Mouse (Mus musculus): Measurements from ENCODE around the gene Rtbdn. TPM values are rescaled to one million over a fixed set of nuclear protein-coding genes. Genes with fewer than 3 reads are reported as not detected.

The Rtbdn gene
- polyA plus RNA-seq, 1 experiment from 2014 or later = 0.20 TPM

- Histone ChIP-seq H3K9ac (no peak overlapping the region), H3K27ac (ENCODE audit: poor library complexity, severe bottlenecking) (no peak overlapping the region), H3K36me3 (no peaks in the 10 kb centered on the region), H3K4me1 (replicated peaks) (peaks cover 12% of the 10 kb centered on the region), H3K27me3 (replicated peaks) (peaks cover 83% of the 10 kb centered on the region), H3K4me3 (peak overlapping the region; percentile 46), H3K9me3 (replicated peaks) (no peaks in the 10 kb centered on the region), H3K4me2 (peak overlapping the region; percentile 74)
- WGBS = 59% methylated on average over 13 of the region's 13 CpGs
- no peak for ATAC-seq (ENCODE audit: insufficient number of reproducible peaks, low FRiP score)
Measured at GRCm38 (mm10) chr8:84937620-84938485, 8.9 kb upstream of the Rtbdn start.

DNA sequence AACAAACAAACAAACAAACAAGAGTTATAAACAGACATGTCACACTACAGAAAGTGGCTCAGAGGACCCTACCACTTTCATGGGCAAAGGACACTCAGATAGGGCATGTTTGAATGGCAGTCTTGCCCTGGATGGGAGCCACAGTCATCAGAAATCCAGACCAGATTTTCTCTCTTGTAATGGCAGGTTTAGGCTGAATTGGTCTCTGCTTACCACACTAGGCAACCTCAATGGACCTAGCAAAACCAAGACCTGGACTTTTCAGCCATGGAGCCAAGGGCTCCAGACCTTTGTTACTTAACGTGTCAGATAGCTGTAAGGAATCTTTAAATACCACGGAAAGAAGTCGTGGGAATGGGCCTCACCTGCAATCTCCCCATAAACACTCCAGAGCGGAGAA is 3.1 kb upstream of the Rtbdn start:
- Histone ChIP-seq H3K4me2 (no peak overlapping the region), H3K9me3 (replicated peaks) (no peaks in the 10 kb centered on the region), H3K4me3 (no peak overlapping the region), H3K4me1 (replicated peaks) (peaks cover 13% of the 10 kb centered on the region), H3K36me3 (no peaks in the 10 kb centered on the region), H3K27ac (ENCODE audit: poor library complexity, severe bottlenecking) (no peak overlapping the region), H3K9ac (no peak overlapping the region), H3K27me3 (replicated peaks) (peaks cover 85% of the 10 kb centered on the region)
- WGBS = 19% methylated on average over 4 of the region's 4 CpGs
- ATAC-seq (ENCODE audit: insufficient number of reproducible peaks, low FRiP score) = no peak

GRCm38 (mm10) chr8:84944478-84945160 is 2.2 kb upstream of the Rtbdn start:
- Histone ChIP-seq H3K27ac (ENCODE audit: poor library complexity, severe bottlenecking) (no peak overlapping the region), H3K27me3 (replicated peaks) (peaks cover 86% of the 10 kb centered on the region), H3K4me1 (replicated peaks) (peaks cover 13% of the 10 kb centered on the region), H3K9me3 (replicated peaks) (no peaks in the 10 kb centered on the region), H3K9ac (no peak overlapping the region), H3K36me3 (no peaks in the 10 kb centered on the region), H3K4me2 (peak overlapping the region; percentile 12; the same call in 1 of the 2 replicates), H3K4me3 (peak overlapping the region; percentile 12; the same call in 1 of the 2 replicates)
- 3% methylated on average over 26 of the region's 26 CpGs for WGBS
- ATAC-seq (ENCODE audit: insufficient number of reproducible peaks, low FRiP score) = peak; percentile 54; the same call in 1 of the 2 replicates

- ATAC-seq (ENCODE audit: insufficient number of reproducible peaks, low FRiP score) = peak; percentile 41; the same call in 1 of the 2 replicates
- peaks cover 13% of the 10 kb centered on the region for H3K4me1 ChIP-seq (replicated peaks)
- H3K4me2 ChIP-seq = no peak overlapping the region
- no peak overlapping the region for H3K9ac ChIP-seq
- no peaks in the 10 kb centered on the region for H3K9me3 ChIP-seq (replicated peaks)
- no peak overlapping the region; the same call in 1 of the 2 replicates for H3K4me3 ChIP-seq
- no peak overlapping the region for H3K27ac ChIP-seq (ENCODE audit: poor library complexity, severe bottlenecking)
- WGBS = 7% methylated on average over 11 of the region's 11 CpGs
- peaks cover 92% of the 10 kb centered on the region for H3K27me3 ChIP-seq (replicated peaks)
- no peaks in the 10 kb centered on the region for H3K36me3 ChIP-seq
Measured at GRCm38 (mm10) chr8:84945235-84945632, 1.6 kb upstream of the Rtbdn start.

DNA sequence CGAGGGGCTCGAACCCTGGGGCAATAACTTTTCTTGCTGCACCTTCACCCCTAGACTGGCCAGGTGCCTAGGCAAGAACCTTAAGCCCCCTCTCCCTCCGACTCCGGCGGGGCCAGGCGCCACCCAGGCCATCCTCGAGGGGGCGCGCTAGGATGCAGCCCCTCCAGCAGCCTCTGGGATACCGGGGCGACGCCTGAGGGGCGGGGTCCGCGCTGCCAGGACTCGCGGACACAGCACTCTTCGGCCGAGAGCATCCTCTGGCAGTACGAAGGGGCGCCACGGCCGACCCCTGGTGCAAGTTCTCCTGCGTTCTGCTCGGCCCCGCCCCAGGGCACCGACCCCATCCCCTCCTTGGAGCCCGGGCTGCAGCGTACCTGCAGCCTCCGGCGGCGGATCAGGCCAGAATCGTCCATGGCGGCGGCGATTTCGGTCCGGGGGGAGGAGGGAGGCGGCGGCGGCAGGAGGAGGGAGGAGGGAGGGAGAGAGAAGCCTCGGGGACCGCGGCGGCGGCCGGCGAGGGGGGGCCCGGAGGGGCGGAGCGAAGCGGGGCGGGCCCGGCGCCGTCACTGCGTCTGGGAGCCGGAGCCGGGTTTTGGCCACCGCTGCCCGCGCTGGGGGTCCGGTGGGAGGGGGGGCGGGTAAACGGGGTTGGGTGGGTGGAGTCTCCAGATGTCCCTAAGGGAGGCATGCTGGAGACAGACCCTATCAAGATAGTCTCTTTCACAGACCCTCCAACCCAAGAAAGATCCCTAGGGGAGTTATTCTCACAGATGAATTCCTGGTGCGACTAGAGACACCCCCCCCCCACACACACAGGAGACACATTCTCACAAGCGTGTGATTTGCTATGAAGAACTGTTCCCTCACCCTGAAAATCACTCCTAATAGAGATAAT is 911 bp upstream of the Rtbdn start:
- Histone ChIP-seq H3K9me3 (replicated peaks) (no peaks in the 10 kb centered on the region), H3K36me3 (no peaks in the 10 kb centered on the region), H3K4me2 (peak overlapping the region; percentile 68), H3K27me3 (replicated peaks) (peaks cover 92% of the 10 kb centered on the region), H3K9ac (no peak overlapping the region), H3K4me3 (peak overlapping the region; percentile 43), H3K27ac (ENCODE audit: poor library complexity, severe bottlenecking) (no peak overlapping the region), H3K4me1 (replicated peaks) (peaks cover 13% of the 10 kb centered on the region)
- under 1% methylated on average over 41 of the region's 67 CpGs for WGBS
- peak; percentile 35; the same call in 1 of the 2 replicates for ATAC-seq (ENCODE audit: insufficient number of reproducible peaks, low FRiP score)

GRCm38 (mm10) chr8:84947241-84947545 is 402 bp downstream of the Rtbdn start:
- H3K36me3 ChIP-seq = no peaks in the 10 kb centered on the region
- H3K27me3 ChIP-seq (replicated peaks) = peaks cover 91% of the 10 kb centered on the region
- no peak overlapping the region for H3K4me2 ChIP-seq
- 18% methylated on average over 9 of the region's 9 CpGs for WGBS
- peaks cover 13% of the 10 kb centered on the region for H3K4me1 ChIP-seq (replicated peaks)
- ATAC-seq (ENCODE audit: insufficient number of reproducible peaks, low FRiP score) = no peak
- no peaks in the 10 kb centered on the region for H3K9me3 ChIP-seq (replicated peaks)
- H3K9ac ChIP-seq = no peak overlapping the region
- H3K27ac ChIP-seq (ENCODE audit: poor library complexity, severe bottlenecking) = no peak overlapping the region
- no peak overlapping the region for H3K4me3 ChIP-seq

GRCm38 (mm10) chr8:84949753-84950152 is 3.0 kb downstream of the Rtbdn start:
- no peaks in the 10 kb centered on the region for H3K36me3 ChIP-seq
- no peaks in the 10 kb centered on the region for H3K9me3 ChIP-seq (replicated peaks)
- ATAC-seq (ENCODE audit: insufficient number of reproducible peaks, low FRiP score) = no peak
- H3K4me1 ChIP-seq (replicated peaks) = peaks cover 16% of the 10 kb centered on the region
- no peak overlapping the region for H3K4me2 ChIP-seq
- no peak overlapping the region for H3K9ac ChIP-seq
- peaks cover 78% of the 10 kb centered on the region for H3K27me3 ChIP-seq (replicated peaks)
- no peak overlapping the region for H3K27ac ChIP-seq (ENCODE audit: poor library complexity, severe bottlenecking)
- H3K4me3 ChIP-seq = no peak overlapping the region
- 25% methylated on average over 12 of the region's 12 CpGs for WGBS

- H3K27ac ChIP-seq (ENCODE audit: poor library complexity, severe bottlenecking) = no peak overlapping the region
- 8% methylated on average over 18 of the region's 18 CpGs for WGBS
- peaks cover 21% of the 10 kb centered on the region for H3K36me3 ChIP-seq
- H3K4me2 ChIP-seq = peak overlapping the region; percentile 39
- no peak overlapping the region for H3K9ac ChIP-seq
- H3K4me3 ChIP-seq = peak overlapping the region; percentile 10; the same call in 1 of the 2 replicates
- peaks cover 7% of the 10 kb centered on the region; the same call in 1 of the 2 replicates for H3K4me1 ChIP-seq (replicated peaks)
- no peaks in the 10 kb centered on the region for H3K9me3 ChIP-seq (replicated peaks)
- H3K27me3 ChIP-seq (replicated peaks) = peaks cover 51% of the 10 kb centered on the region
- ATAC-seq (ENCODE audit: insufficient number of reproducible peaks, low FRiP score) = no peak
Measured at GRCm38 (mm10) chr8:84952612-84953255, 5.9 kb downstream of the Rtbdn start.

DNA sequence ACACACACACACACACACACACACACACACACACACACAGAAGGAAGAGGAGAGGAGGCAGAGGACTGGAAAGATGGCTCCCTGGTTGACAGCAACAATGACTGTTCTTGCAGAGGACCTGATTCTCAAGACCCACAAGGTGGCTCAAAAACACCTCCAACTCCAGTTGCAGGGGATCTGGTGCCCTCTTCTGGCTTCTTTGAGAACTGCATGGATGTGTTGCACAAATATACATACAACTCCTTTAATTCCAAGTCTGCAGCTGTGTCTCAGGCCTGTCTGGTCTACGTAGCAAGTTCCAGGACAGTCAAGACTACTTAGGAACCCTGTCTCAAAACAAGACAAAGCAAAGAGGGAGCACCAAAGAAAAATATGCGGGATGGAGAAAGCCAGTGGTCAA is 10.0 kb downstream of the Rtbdn start:
- no peak overlapping the region for H3K4me3 ChIP-seq
- ATAC-seq (ENCODE audit: insufficient number of reproducible peaks, low FRiP score) = no peak
- no peak overlapping the region for H3K27ac ChIP-seq (ENCODE audit: poor library complexity, severe bottlenecking)
- H3K4me1 ChIP-seq (replicated peaks) = peaks cover 7% of the 10 kb centered on the region; the same call in 1 of the 2 replicates
- 40% methylated on average over 2 of the region's 2 CpGs for WGBS
- no peaks in the 10 kb centered on the region for H3K9me3 ChIP-seq (replicated peaks)
- no peak overlapping the region for H3K4me2 ChIP-seq
- peaks cover 14% of the 10 kb centered on the region for H3K27me3 ChIP-seq (replicated peaks)
- H3K36me3 ChIP-seq = peaks cover 53% of the 10 kb centered on the region
- no peak overlapping the region for H3K9ac ChIP-seq

DNA sequence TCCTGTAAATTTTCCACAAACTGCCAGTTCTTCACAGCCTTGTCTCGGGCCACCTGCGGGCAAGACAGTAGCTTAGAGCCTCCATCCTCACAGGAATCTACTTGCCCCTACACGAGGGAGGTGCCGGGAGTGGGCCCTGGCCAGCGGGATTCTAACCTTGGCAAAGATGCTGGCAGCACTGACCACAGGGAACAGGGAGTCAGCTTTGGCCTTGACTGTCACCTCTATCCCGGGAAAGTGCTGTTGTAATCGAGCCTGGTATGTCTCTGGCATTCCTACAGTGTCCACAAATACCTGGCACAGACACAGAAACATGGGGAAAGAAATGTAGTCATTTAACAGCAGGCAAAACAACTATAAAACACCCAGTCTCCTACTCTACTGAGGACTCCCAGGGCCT is 13.0 kb downstream of the Rtbdn start:
- Histone ChIP-seq H3K4me2 (no peak overlapping the region), H3K9me3 (replicated peaks) (no peaks in the 10 kb centered on the region), H3K27me3 (replicated peaks) (no peaks in the 10 kb centered on the region), H3K4me1 (replicated peaks) (peaks cover 1% of the 10 kb centered on the region), H3K36me3 (peaks cover 63% of the 10 kb centered on the region), H3K4me3 (no peak overlapping the region), H3K27ac (ENCODE audit: poor library complexity, severe bottlenecking) (no peak overlapping the region), H3K9ac (0 out of 2 replicates have a peak overlapping the region, but pooled peaks have one; percentile 43)
- no peak for ATAC-seq (ENCODE audit: insufficient number of reproducible peaks, low FRiP score)
- 83% methylated on average over 7 of the region's 7 CpGs for WGBS

Measured in heart, embryonic 12.5 days (tissue).